Mouse (Mus musculus): ENCODE data around the gene Auts2.

Auts2 gene

GRCm38 (mm10) chr5:131788008-131788407, 755.1 kb downstream of the Auts2 start:
- WGBS, result 45% methylated on average over 6 of the region's 6 CpGs

- WGBS, result 36% methylated on average over 3 of the region's 3 CpGs
Observed at GRCm38 (mm10) chr5:131783241-131783640, 759.9 kb downstream of the Auts2 start.

DNA sequence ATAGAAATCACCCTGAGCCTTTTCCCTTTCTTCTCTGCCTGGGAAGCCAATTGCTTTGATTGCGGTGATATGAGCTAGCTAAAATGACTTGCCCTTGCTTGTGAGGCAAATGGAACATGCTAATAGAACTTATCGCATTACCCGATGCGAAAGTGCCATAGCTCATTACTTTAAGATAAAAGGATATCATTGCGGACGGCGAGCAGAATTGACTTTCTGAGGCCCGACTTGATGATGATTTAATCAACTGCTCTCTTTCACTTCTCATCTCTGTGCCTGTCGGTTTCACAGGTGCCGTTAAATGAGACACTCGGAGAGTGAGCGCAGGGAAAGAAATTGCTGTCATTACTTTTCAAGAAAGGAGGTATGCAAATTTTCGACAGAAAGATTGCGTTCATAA, 762.1 kb downstream of the Auts2 start:
- WGBS, result 89% methylated on average over 14 of the region's 14 CpGs

DNA sequence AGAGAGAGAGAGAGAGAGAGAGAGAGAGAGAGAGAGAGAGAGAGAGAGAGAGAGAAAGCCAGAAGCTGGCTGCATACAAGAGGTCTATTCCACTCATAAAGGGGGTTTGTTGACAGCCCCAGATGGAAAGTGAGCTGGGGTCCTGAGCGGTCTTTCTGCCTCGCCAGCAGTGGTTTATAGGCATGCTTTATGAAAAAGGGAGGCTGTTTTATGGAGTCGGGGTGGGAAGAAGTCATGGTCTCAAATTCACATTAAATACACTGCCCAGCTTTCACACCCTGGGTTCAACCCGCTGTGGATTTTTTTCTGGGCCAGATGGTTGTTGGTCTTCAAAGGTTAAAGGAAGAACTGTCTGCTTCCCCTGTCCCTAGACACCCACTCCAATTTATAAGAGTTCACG, 767.5 kb downstream of the Auts2 start:
- 75% methylated on average over 5 of the region's 5 CpGs for WGBS

GRCm38 (mm10) chr5:131775222-131775621, 767.9 kb downstream of the Auts2 start:
- 47% methylated on average over 12 of the region's 12 CpGs for WGBS

GRCm38 (mm10) chr5:131774792-131775191, 768.4 kb downstream of the Auts2 start:
- WGBS, result 87% methylated on average over 6 of the region's 6 CpGs

DNA sequence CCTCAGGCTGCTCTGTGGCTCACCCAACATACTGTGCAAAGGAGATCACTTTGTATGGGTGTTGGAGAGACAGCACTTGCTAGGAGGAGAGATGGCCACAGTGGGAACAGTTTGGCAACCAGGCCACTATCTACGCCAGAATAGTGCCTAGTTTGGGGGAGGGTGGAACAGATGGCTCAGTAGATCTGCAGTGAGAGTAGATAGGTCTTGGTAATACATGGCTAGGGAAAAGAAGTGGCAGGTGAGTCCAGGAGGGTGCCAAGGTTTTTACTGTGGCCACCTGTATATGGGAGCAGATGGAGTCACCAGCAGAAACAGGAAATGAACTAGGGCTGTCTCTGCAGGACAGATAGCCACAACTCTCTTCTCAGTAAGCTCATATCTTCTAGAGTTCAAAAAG, 770.5 kb downstream of the Auts2 start:
- 84% methylated on average over 1 of the region's 1 CpGs for WGBS

GRCm38 (mm10) chr5:131769273-131769672, 773.9 kb downstream of the Auts2 start:
- 90% methylated on average over 11 of the region's 11 CpGs for WGBS

DNA sequence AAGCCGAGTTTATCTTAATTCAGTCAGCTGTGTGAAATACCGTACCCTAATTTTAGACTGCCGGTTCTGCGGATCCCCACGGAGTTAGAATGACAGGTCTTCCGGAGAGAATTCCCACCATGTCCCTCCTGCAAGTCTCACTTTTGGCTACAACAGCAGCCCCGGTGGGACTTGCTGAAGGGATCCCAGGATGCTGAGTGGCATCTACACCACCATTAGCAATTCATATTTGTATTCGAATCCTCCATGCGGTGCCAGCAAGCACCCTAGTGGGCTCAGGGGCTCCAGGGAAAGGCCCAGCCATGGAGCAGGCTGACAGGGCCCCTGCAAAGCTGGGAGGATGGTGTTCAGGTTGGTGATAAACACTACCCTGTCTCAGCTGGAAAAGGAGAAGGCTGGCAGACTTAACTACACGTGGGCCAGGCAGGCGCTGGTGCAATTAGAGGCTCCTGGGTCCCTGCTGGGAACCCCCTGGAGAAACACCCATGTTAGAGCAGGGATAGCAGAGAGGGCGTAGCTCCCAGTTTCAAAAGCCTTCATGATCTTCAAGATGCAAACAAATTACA, 775.4 kb downstream of the Auts2 start:
- 47% methylated on average over 12 of the region's 12 CpGs for WGBS

DNA sequence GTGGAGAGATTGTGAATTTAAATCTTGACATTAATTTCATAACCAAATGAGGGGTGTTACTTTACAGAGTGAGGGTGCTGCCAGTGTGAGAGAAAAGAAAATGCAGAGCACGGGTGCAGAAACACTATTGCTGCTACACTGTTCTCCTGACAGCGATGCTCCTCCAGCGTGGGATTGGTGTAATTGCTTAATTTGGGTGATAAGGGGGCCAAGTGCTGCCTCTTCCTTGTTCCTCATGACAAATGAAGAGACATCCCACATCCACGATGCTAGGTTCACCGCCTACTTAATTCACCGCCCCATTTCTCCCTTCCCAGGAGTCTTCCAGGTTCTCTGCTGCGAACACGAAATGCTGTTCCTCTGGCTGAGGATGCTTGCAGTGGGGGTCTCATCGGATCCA, 776.0 kb downstream of the Auts2 start:
- WGBS, result 55% methylated on average over 9 of the region's 9 CpGs

- 98% methylated on average over 13 of the region's 13 CpGs for WGBS
Observed at GRCm38 (mm10) chr5:131759432-131759831, 783.7 kb downstream of the Auts2 start.

DNA sequence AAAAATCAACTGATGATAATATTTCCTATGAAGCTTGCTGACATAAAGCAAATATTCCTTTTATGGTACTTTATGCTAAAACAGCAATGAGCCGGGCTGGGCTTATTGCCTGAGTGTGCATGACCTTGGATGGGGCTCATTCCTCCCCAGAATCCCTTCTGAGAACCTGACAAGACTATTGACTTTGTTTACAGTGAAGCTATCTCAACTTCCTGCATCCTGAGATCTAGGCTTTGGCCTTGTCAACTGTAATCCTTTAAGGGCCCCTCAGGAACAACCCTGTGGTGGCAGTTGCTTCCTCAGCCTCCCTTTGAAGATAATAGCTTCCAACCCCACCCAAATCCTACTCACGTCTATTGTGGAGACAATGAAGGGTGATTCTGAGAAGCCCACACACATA, 792.8 kb downstream of the Auts2 start:
- 84% methylated on average over 2 of the region's 2 CpGs for WGBS

- WGBS, result 58% methylated on average over 6 of the region's 6 CpGs
Observed at GRCm38 (mm10) chr5:131749211-131749610, 793.9 kb downstream of the Auts2 start.

GRCm38 (mm10) chr5:131743069-131743468, 800.1 kb downstream of the Auts2 start:
- 81% methylated on average over 8 of the region's 8 CpGs for WGBS

GRCm38 (mm10) chr5:131737476-131737875, 805.7 kb downstream of the Auts2 start:
- 78% methylated on average over 6 of the region's 6 CpGs for WGBS

DNA sequence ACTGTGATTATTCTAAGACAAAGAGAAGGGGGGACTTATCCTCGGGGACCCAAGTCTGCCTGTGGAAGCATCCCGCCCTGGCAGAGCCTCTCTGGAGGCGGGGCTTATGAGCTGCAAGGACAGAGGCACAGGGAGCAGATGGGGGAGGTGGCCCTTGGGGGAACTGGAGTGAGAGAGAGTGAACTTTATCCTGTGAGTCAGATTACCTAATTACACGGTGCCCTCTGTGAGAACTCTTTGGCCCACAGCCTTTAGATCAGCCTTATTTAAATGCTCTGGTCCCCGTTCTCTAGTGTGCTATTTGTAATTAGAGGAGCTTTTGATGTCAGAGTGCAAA, 809.9 kb downstream of the Auts2 start:
- WGBS, result 64% methylated on average over 5 of the region's 5 CpGs

GRCm38 (mm10) chr5:131732631-131733323, 810.4 kb downstream of the Auts2 start:
- 82% methylated on average over 7 of the region's 7 CpGs for WGBS

GRCm38 (mm10) chr5:131729456-131729855, 813.7 kb downstream of the Auts2 start:
- WGBS, result 93% methylated on average over 4 of the region's 4 CpGs

- WGBS, result 89% methylated on average over 4 of the region's 4 CpGs
Observed at GRCm38 (mm10) chr5:131727909-131728308, 815.2 kb downstream of the Auts2 start.

- WGBS, result 91% methylated on average over 1 of the region's 1 CpGs
Observed at GRCm38 (mm10) chr5:131724508-131724907, 818.6 kb downstream of the Auts2 start.

- 95% methylated on average over 6 of the region's 6 CpGs for WGBS
Observed at GRCm38 (mm10) chr5:131722791-131723190, 820.4 kb downstream of the Auts2 start.

- 78% methylated on average over 4 of the region's 4 CpGs for WGBS
Observed at GRCm38 (mm10) chr5:131722361-131722760, 820.8 kb downstream of the Auts2 start.

- WGBS, result 64% methylated on average over 13 of the region's 13 CpGs
Observed at GRCm38 (mm10) chr5:131718013-131718412, 825.1 kb downstream of the Auts2 start.
